Mouse (Mus musculus): ENCODE results near the gene Six5.

GRCm38 (mm10) chr7:19121686-19122085 lies 27.3 kb downstream of the Six5 start:
- TF ChIP-seq CTCF (IDR thresholded peaks at IDR 0.05) (no peak), POLR2A (IDR thresholded peaks at IDR 0.05; ENCODE audit: insufficient read depth, low read depth, low read length) (no peak)
